Mouse (Mus musculus): ENCODE measurements at regions not wholly inside any gene's neighbourhood (a gene's known extent, or its start where the extent isn't known, plus 50 kb on each side); places are given as distances from the start of the nearest gene placed in this dataset.

DNA sequence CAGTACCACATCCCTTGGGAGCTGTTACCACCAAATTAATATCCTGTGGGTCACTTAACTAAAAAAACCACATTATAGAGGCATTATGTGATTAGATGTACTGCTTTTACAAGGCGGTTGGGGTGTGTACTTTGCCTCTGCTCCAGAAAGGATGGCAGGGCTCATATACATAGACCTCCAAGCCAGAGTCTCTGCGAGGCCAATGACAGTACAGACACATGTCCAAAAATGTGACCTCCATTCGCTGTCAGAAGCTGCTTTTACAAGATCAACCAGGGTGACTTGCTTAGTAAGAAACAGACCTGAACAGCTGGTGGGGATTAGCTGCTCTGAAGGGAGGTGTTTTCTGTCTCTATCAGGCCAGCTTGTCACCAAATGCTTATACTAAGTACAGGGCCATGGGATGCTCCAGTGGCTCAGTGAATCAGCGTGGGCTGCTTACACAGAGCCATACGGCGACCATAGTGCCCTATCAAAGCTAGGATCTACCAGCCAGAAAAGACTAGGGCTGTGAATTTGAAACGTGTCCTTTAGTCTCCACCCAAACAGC is 433.0 kb upstream of the Atp11b start:
- TF ChIP-seq CTCF (IDR thresholded peaks at IDR 0.05; ENCODE audit: extremely low read depth, insufficient read depth, insufficient read length, insufficient replicate concordance) = no peak
- TF ChIP-seq POLR2A (IDR thresholded peaks at IDR 0.05; ENCODE audit: low read depth, low read length) = no peak

All from spleen, adult 2 months (tissue).